Mouse (Mus musculus): Measurements from ENCODE around the gene Fbxw2.
"Not testable (repeated sequence)": the region's sequence is repeated elsewhere in the genome, so short reads cannot be mapped to it uniquely, and the experiment has no call there.

DNA sequence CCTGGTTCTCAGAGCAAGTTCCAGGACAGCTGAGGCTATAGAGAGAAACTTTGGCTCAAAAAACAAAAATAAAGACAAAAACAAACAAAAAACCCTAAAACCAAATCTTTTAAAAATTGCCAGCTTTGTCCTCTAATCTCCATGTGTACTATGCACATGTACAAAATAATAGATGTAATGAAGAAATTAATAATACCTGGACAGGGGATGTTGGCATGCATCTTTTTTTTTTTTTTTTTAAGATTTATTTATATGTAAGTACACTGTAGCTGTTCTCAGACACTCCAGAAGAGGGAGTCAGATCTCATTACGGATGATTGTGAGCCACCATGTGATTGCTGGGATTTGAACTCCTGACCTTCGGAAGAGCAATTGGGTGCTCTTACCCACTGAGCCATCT is 33.6 kb downstream of the Fbxw2 start:
- TF ChIP-seq CTCF (IDR thresholded peaks at IDR 0.05; ENCODE audit: borderline replicate concordance, insufficient read depth, low read length); POLR2A (IDR thresholded peaks at IDR 0.05; ENCODE audit: low read depth, low read length): not testable (repeated sequence)
